Comparison of ENCODE assay signal across 9 mouse cellular contexts in the genomic region with DNA sequence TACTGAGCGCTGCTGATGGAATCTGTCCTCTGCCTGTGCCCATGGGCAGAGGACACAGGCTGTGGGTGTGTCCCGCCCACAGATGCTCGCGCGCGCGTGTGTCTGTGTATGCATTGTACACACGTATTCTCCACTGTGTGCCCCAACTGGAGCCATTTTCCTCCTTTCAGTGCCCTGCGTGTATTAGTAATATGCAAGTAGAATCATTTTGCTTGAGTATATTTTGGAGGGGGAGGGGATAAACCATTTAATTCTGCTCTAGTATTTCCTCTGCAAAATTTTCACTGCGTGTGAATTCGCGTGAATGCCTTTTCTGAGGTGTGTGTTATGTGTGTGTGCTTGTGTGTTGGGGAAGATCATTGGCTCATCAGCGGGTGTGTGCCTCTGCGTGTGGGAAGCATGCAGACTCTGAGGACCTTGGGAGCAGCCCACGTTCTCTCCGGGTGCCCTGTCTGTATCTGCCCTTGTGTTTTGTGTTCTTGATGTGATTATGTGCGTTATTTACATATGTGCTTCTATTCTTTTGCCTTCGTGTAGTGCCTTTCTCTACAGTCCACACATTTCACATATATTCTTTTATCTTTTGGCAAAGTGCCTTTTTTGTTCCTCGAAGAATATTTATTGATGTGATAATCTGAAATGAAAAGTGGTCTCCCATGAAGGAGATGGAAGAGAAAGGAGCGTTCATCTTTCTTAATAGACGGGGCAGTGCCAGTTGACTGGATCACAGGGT.
DNase-seq lines count a peak whose midpoint lies in the region; ATAC-seq and TF ChIP-seq lines count a peak whose summit lies in the region.
"Had no signal": no experiment of that assay in that cellular context is flagged by ENCODE, and none has a peak within 500 bp of the region (broad histone marks: within the 10 kb centered on the region; RNA-seq: fewer than 3 reads in every experiment).

No protein-coding gene starts in this region.

- peak overlapping the region; percentile 92 for H3K4me2 ChIP-seq in heart, embryonic 12.5 days
- peak overlapping the region; percentile 75 for H3K4me2 ChIP-seq in forebrain, embryonic 15.5 days (replicated peaks)
- peak overlapping the region; percentile 81 for H3K4me2 ChIP-seq in kidney, postnatal 0 days (ENCODE audit: low read length)
- H3K4me2 ChIP-seq in liver, embryonic 13.5 days: peak overlapping the region; percentile 63

- no peaks in the 10 kb centered on the region for H3K9me3 ChIP-seq in heart, embryonic 12.5 days (replicated peaks)
- H3K9me3 ChIP-seq in forebrain, embryonic 15.5 days: no peaks in the 10 kb centered on the region
- H3K9me3 ChIP-seq in kidney, postnatal 0 days (replicated peaks; ENCODE audit: low read length): no peaks in the 10 kb centered on the region
- H3K9me3 ChIP-seq in liver, embryonic 13.5 days (replicated peaks): no peaks in the 10 kb centered on the region
- H3K9me3 ChIP-seq: G1E had no signal

- 2% methylated on average over 21 of the region's 21 CpGs for WGBS in heart, embryonic 12.5 days
- WGBS in forebrain, embryonic 15.5 days: under 1% methylated on average over 21 of the region's 21 CpGs
- 2% methylated on average over 21 of the region's 21 CpGs for WGBS in kidney, postnatal 0 days
- 2% methylated on average over 21 of the region's 21 CpGs for WGBS in liver, embryonic 13.5 days (ENCODE audit: insufficient replicate concordance)
- WGBS in small intestine, adult 2 months: 4% methylated on average over 21 of the region's 21 CpGs

- no peak overlapping the region for H3K27ac ChIP-seq in heart, embryonic 12.5 days (ENCODE audit: poor library complexity, severe bottlenecking)
- peak overlapping the region; percentile 100 for H3K27ac ChIP-seq in forebrain, embryonic 15.5 days (replicated peaks)
- H3K27ac ChIP-seq in kidney, postnatal 0 days: no peak overlapping the region
- H3K27ac ChIP-seq in liver, embryonic 13.5 days: no peak overlapping the region
- H3K27ac ChIP-seq in small intestine, adult 2 months (ENCODE audit: insufficient read depth, low read depth, low read length): no peak overlapping the region

- H3K27me3 ChIP-seq in heart, embryonic 12.5 days (replicated peaks): peaks cover 37% of the 10 kb centered on the region
- no peaks in the 10 kb centered on the region for H3K27me3 ChIP-seq in forebrain, embryonic 15.5 days
- peaks cover 44% of the 10 kb centered on the region for H3K27me3 ChIP-seq in kidney, postnatal 0 days (ENCODE audit: insufficient read depth, low read length)
- peaks cover 76% of the 10 kb centered on the region for H3K27me3 ChIP-seq in liver, embryonic 13.5 days
- peaks cover 37% of the 10 kb centered on the region for H3K27me3 ChIP-seq in small intestine, adult 2 months (ENCODE audit: control insufficient read depth, insufficient read depth, low read length)

- H3K4me3 ChIP-seq in heart, embryonic 12.5 days: peak overlapping the region; percentile 47
- peak overlapping the region; percentile 45 for H3K4me3 ChIP-seq in forebrain, embryonic 15.5 days
- H3K4me3 ChIP-seq in kidney, postnatal 0 days (replicated peaks; ENCODE audit: low read depth, low read length): peak overlapping the region; percentile 41
- 0 out of 2 replicates have a peak overlapping the region, but pooled peaks have one; percentile 41 for H3K4me3 ChIP-seq in liver, embryonic 13.5 days (replicated peaks)
- H3K4me3 ChIP-seq in small intestine, adult 2 months (ENCODE audit: low read depth, low read length): peak overlapping the region; percentile 57

- ATAC-seq in heart, embryonic 12.5 days (ENCODE audit: insufficient number of reproducible peaks, low FRiP score): 0 out of 2 replicates have a peak, but pooled peaks have one; percentile 5
- ATAC-seq in cerebellum, adult (ENCODE audit: insufficient number of reproducible peaks, low FRiP score, low TSS enrichment): peak; percentile 38
- ATAC-seq in forebrain, embryonic 15.5 days (replicated peaks): peak; percentile 29
- ATAC-seq in kidney, postnatal 0 days (replicated peaks; ENCODE audit: low FRiP score, low read depth): no peak
- no peak for ATAC-seq in liver, embryonic 13.5 days (ENCODE audit: low read depth)

- no peak overlapping the region for H3K9ac ChIP-seq in heart, embryonic 12.5 days
- H3K9ac ChIP-seq in forebrain, embryonic 15.5 days (replicated peaks): peak overlapping the region; percentile 64
- no peak overlapping the region for H3K9ac ChIP-seq in kidney, postnatal 0 days (ENCODE audit: low read depth, low read length)
- H3K9ac ChIP-seq in liver, embryonic 13.5 days: no peak overlapping the region

- H3K36me3 ChIP-seq in heart, embryonic 12.5 days: no peaks in the 10 kb centered on the region
- H3K36me3 ChIP-seq in forebrain, embryonic 15.5 days: no peaks in the 10 kb centered on the region
- no peaks in the 10 kb centered on the region for H3K36me3 ChIP-seq in kidney, postnatal 0 days (ENCODE audit: insufficient read depth, low read length)
- H3K36me3 ChIP-seq in liver, embryonic 13.5 days: no peaks in the 10 kb centered on the region
- no peaks in the 10 kb centered on the region for H3K36me3 ChIP-seq in small intestine, adult 2 months (ENCODE audit: control insufficient read depth, insufficient read depth, low read length)
- H3K36me3 ChIP-seq: G1E had no signal

- H3K4me1 ChIP-seq in heart, embryonic 12.5 days (replicated peaks): no peaks in the 10 kb centered on the region; the same call in 1 of the 2 replicates
- peaks cover 58% of the 10 kb centered on the region for H3K4me1 ChIP-seq in forebrain, embryonic 15.5 days
- no peaks in the 10 kb centered on the region; the same call in 1 of the 2 replicates for H3K4me1 ChIP-seq in kidney, postnatal 0 days (replicated peaks; ENCODE audit: insufficient read depth, low read length)
- H3K4me1 ChIP-seq in liver, embryonic 13.5 days (replicated peaks): no peaks in the 10 kb centered on the region; the same call in 1 of the 2 replicates
- H3K4me1 ChIP-seq in small intestine, adult 2 months (ENCODE audit: control insufficient read depth, insufficient read depth, insufficient read length, low read length): peaks cover 6% of the 10 kb centered on the region; the same call in 1 of the 2 replicates

- no peak for TF ChIP-seq POLR2A in small intestine, adult 2 months (IDR thresholded peaks at IDR 0.05; ENCODE audit: low read depth, low read length)

- no peak for DNase-seq in heart, postnatal 4 days
- DNase-seq in kidney, postnatal 0 days (ENCODE audit: low spot score): no peak
- DNase-seq in liver, embryonic 13.5 days: no peak
- no peak for DNase-seq in ovary, postnatal 10 days (ENCODE audit: low spot score)

- TF ChIP-seq CTCF in kidney, postnatal 0 days (IDR thresholded peaks at IDR 0.05; ENCODE audit: low read depth): no peak
- TF ChIP-seq CTCF in small intestine, adult 2 months (IDR thresholded peaks at IDR 0.05; ENCODE audit: extremely low read depth, insufficient read length, insufficient replicate concordance, low read depth, low read length): no peak

Comparison
In these comparisons a context has a peak if more than half of its experiments do, and no peak if none do; other contexts are left out.
1. ATAC-seq: peak in heart, embryonic 12.5 days (single experiment), cerebellum, adult (single experiment) and forebrain, embryonic 15.5 days (single experiment); none in kidney, postnatal 0 days (single experiment) and liver, embryonic 13.5 days (single experiment).
2. Peak in every context shown above with its lines, with median percentiles within 50 percentile points of each other: H3K4me2 ChIP-seq and H3K4me3 ChIP-seq.